Mouse (Mus musculus): Measurements from ENCODE around the gene Rad51b.

Rad51b gene

GRCm38 (mm10) chr12:79441210-79442005 is 144.3 kb downstream of the Rad51b start:
- no peak for DNase-seq

GRCm38 (mm10) chr12:79442126-79442525 is 145.0 kb downstream of the Rad51b start:
- no peak for DNase-seq

- DNase-seq, result no peak
Observed at GRCm38 (mm10) chr12:79442836-79443390, 145.8 kb downstream of the Rad51b start.

GRCm38 (mm10) chr12:79444646-79445045 is 147.6 kb downstream of the Rad51b start:
- DNase-seq, result no peak

GRCm38 (mm10) chr12:79447039-79447438 is 150.0 kb downstream of the Rad51b start:
- DNase-seq, result no peak

GRCm38 (mm10) chr12:79449817-79450411 is 152.8 kb downstream of the Rad51b start:
- DNase-seq, result no peak

GRCm38 (mm10) chr12:79452882-79453281 is 155.8 kb downstream of the Rad51b start:
- DNase-seq, result no peak

GRCm38 (mm10) chr12:79454017-79454416 is 156.9 kb downstream of the Rad51b start:
- no peak for DNase-seq

GRCm38 (mm10) chr12:79455061-79455847 is 158.2 kb downstream of the Rad51b start:
- no peak for DNase-seq

GRCm38 (mm10) chr12:79455848-79456164 is 158.7 kb downstream of the Rad51b start:
- DNase-seq, result no peak

GRCm38 (mm10) chr12:79456251-79456650 is 159.2 kb downstream of the Rad51b start:
- no peak for DNase-seq

- DNase-seq, result no peak
Observed at GRCm38 (mm10) chr12:79463371-79463770, 166.3 kb downstream of the Rad51b start.

GRCm38 (mm10) chr12:79470113-79470512 is 173.0 kb downstream of the Rad51b start:
- no peak for DNase-seq

- no peak for DNase-seq
Observed at GRCm38 (mm10) chr12:79471868-79472267, 174.8 kb downstream of the Rad51b start.

- no peak for DNase-seq
Observed at GRCm38 (mm10) chr12:79476413-79477046, 179.4 kb downstream of the Rad51b start.

GRCm38 (mm10) chr12:79478816-79479215 is 181.7 kb downstream of the Rad51b start:
- no peak for DNase-seq

- no peak for DNase-seq
Observed at GRCm38 (mm10) chr12:79485501-79485900, 188.4 kb downstream of the Rad51b start.

GRCm38 (mm10) chr12:79488590-79489242 is 191.6 kb downstream of the Rad51b start:
- no peak for DNase-seq

- no peak for DNase-seq
Observed at GRCm38 (mm10) chr12:79490626-79491025, 193.5 kb downstream of the Rad51b start.

GRCm38 (mm10) chr12:79492175-79492574 is 195.1 kb downstream of the Rad51b start:
- no peak for DNase-seq

GRCm38 (mm10) chr12:79492613-79493012 is 195.5 kb downstream of the Rad51b start:
- no peak for DNase-seq

- no peak for DNase-seq
Observed at GRCm38 (mm10) chr12:79493481-79493880, 196.4 kb downstream of the Rad51b start.
